Mouse (Mus musculus): Measurements from ENCODE around the gene Snip1. TPM values are rescaled to one million over a fixed set of nuclear protein-coding genes. Genes with fewer than 3 reads are reported as not detected.

The Snip1 gene
- polyA plus RNA-seq, 1 experiment from 2014 or later, result 30.3 TPM

GRCm38 (mm10) chr4:125058033-125058432, 8.4 kb upstream of the Snip1 start:
- Histone ChIP-seq H3K36me3 (ENCODE audit: insufficient read depth, low read length) (peaks cover 24% of the 10 kb centered on the region), H3K4me1 (ENCODE audit: insufficient read depth, low read length) (peaks cover 5% of the 10 kb centered on the region; the same call in 1 of the 2 replicates), H3K4me3 (ENCODE audit: low read length) (no peak overlapping the region), H3K4me2 (replicated peaks; ENCODE audit: low read depth, low read length) (no peak overlapping the region), H3K27me3 (ENCODE audit: insufficient read depth, low read length) (no peaks in the 10 kb centered on the region), H3K27ac (ENCODE audit: low read length) (no peak overlapping the region), H3K9me3 (ENCODE audit: low read length) (no peaks in the 10 kb centered on the region), H3K9ac (replicated peaks; ENCODE audit: low read length) (no peak overlapping the region)
- no peak for ATAC-seq (ENCODE audit: low FRiP score, low TSS enrichment)
- 49% methylated on average over 5 of the region's 5 CpGs for WGBS

DNA sequence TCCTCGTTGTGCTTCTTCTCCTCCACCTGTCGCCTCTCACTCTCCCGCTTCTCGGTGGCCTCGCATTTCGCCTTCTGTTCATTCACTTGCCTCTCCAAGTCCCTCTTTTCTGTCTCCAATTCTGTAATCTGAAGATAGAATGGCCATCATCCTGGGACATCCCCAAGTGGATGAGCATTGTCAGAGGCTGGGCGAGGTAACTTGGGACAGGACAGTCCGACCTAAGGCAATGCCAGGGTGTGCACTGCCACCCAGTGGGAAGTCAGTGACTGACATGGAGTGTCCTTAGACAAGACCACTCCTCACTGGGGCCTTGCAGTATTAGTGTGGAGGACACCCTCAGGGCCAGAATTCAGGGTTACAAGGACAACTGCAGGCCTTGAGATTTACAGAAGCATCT, 7.4 kb upstream of the Snip1 start:
- WGBS, result 2% methylated on average over 8 of the region's 8 CpGs
- no peaks in the 10 kb centered on the region for H3K9me3 ChIP-seq (ENCODE audit: low read length)
- ATAC-seq (ENCODE audit: low FRiP score, low TSS enrichment), result peak; percentile 91

DNA sequence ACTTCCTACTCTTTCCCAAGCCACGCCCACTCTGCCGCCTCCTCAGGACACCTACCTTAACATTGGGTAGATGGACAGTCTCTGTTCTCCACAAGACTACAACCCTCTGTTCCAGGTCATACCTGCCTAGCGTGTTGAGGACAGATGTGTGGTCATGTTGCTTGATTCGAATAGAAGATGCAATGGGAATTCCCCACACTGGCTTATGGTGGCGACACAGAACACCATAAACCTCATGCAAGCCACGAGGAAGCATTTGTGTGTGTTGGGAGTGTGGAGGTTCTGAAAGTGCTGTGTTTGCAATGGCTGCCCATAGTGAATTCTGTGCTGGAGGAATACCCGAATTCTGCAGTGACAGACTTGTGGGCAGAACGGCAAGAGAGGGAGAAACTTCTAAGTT, 2.6 kb upstream of the Snip1 start:
- Histone ChIP-seq H3K27ac (ENCODE audit: low read length) (no peak overlapping the region), H3K4me3 (ENCODE audit: low read length) (no peak overlapping the region), H3K4me1 (ENCODE audit: insufficient read depth, low read length) (peaks cover 24% of the 10 kb centered on the region), H3K36me3 (ENCODE audit: insufficient read depth, low read length) (peaks cover 6% of the 10 kb centered on the region), H3K27me3 (ENCODE audit: insufficient read depth, low read length) (no peaks in the 10 kb centered on the region), H3K9ac (replicated peaks; ENCODE audit: low read length) (no peak overlapping the region), H3K4me2 (replicated peaks; ENCODE audit: low read depth, low read length) (no peak overlapping the region), H3K9me3 (ENCODE audit: low read length) (no peaks in the 10 kb centered on the region)
- 73% methylated on average over 8 of the region's 8 CpGs for WGBS
- no peak for ATAC-seq (ENCODE audit: low FRiP score, low TSS enrichment)

More for the DNA sequence above, 7.4 kb upstream of the Snip1 start:
- peaks cover 14% of the 10 kb centered on the region for H3K36me3 ChIP-seq (ENCODE audit: insufficient read depth, low read length)
- H3K27me3 ChIP-seq (ENCODE audit: insufficient read depth, low read length), result no peaks in the 10 kb centered on the region
- peak overlapping the region; percentile 52 for H3K4me2 ChIP-seq (replicated peaks; ENCODE audit: low read depth, low read length)
- no peak overlapping the region for H3K27ac ChIP-seq (ENCODE audit: low read length)
- peaks cover 5% of the 10 kb centered on the region; the same call in 1 of the 2 replicates for H3K4me1 ChIP-seq (ENCODE audit: insufficient read depth, low read length)
- H3K9ac ChIP-seq (replicated peaks; ENCODE audit: low read length), result peak overlapping the region; percentile 42
- peak overlapping the region; percentile 28; the same call in 1 of the 2 replicates for H3K4me3 ChIP-seq (ENCODE audit: low read length)

DNA sequence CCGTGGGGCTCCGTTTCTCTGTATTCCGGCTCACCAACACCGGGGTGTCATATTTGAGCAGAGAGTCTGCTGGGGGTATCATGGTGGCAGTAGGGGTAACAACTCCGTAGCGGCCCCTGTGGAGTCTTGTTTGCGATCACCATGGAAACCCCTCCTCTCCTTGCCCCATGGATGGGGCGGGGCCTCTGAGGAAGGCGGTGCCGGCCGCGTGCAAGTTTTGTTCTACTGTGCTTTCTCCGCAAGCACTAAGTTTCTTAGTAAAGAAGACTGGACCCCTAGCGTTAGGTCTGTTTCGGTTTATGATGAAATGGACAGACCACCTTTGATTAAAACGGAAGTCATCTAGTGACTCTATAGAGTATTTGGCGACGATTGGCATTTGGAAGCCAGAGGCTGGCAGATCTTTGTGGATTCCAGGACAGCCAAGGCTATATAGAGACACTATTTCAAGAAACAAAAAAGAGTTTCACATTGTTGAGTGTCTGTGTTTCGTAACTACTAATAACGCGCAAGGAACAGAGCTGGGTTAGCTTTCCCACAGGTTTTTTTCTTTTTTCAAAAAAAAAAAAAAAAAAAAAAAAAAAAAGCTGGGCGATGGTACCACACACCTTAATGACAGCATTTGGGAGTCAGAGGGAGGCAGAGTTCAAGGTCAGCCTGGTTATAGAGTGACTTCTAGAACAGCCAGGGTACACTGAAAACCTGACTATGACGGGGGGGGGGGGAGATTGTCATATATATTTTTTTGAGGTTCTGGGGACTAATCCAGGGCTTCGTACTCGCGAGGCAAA, 760 bp upstream of the Snip1 start, which contains the start of gene Dnali1:
Dnali1 (minus strand) TSS at position 187 of the 791 bp plus-strand sequence.
- Histone ChIP-seq H3K9ac (replicated peaks; ENCODE audit: low read length) (peak within 1 kb of the TSS; percentile 93), H3K4me2 (replicated peaks; ENCODE audit: low read depth, low read length) (peak within 1 kb of the TSS; percentile 90), H3K4me1 (ENCODE audit: insufficient read depth, low read length) (peaks cover 22% of the 10 kb centered on the region), H3K27me3 (ENCODE audit: insufficient read depth, low read length) (no peaks in the 10 kb centered on the region), H3K9me3 (ENCODE audit: low read length) (no peaks in the 10 kb centered on the region), H3K4me3 (ENCODE audit: low read length) (peak within 1 kb of the TSS; percentile 78), H3K36me3 (ENCODE audit: insufficient read depth, low read length) (peaks cover 13% of the 10 kb centered on the region), H3K27ac (ENCODE audit: low read length) (peak within 1 kb of the TSS; percentile 51)
- ATAC-seq (ENCODE audit: low FRiP score, low TSS enrichment), result peak; percentile 46
- 2% methylated on average over 26 of the region's 26 CpGs for WGBS

DNA sequence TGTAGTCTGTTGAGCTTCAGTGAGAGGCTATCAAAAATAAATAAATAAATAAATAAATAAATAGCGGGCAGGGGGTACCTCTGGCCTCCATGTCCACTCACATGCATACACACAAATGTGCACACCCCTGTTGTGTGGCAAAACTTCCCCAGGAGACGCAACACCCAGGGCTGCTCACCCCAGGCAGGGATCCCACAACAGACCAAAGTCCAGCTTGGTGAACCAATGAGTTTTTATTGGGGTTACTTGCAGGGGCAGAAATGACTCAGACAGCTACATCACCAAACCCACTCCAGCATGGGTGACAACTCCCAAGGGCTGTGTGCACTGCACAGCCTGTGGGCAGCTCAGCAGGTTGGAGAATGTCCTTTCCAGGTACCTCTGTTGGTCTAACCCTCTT, 11.2 kb downstream of the Snip1 start:
- WGBS, result 89% methylated on average over 2 of the region's 2 CpGs
- Histone ChIP-seq H3K4me1 (ENCODE audit: insufficient read depth, low read length) (no peaks in the 10 kb centered on the region), H3K27me3 (ENCODE audit: insufficient read depth, low read length) (no peaks in the 10 kb centered on the region), H3K9ac (replicated peaks; ENCODE audit: low read length) (no peak overlapping the region), H3K4me2 (replicated peaks; ENCODE audit: low read depth, low read length) (no peak overlapping the region), H3K36me3 (ENCODE audit: insufficient read depth, low read length) (peaks cover 38% of the 10 kb centered on the region), H3K4me3 (ENCODE audit: low read length) (no peak overlapping the region), H3K27ac (ENCODE audit: low read length) (no peak overlapping the region), H3K9me3 (ENCODE audit: low read length) (no peaks in the 10 kb centered on the region)
- no peak for ATAC-seq (ENCODE audit: low FRiP score, low TSS enrichment)

- Histone ChIP-seq H3K9me3 (ENCODE audit: low read length) (no peaks in the 10 kb centered on the region), H3K27ac (ENCODE audit: low read length) (no peak overlapping the region), H3K27me3 (ENCODE audit: insufficient read depth, low read length) (no peaks in the 10 kb centered on the region), H3K4me1 (ENCODE audit: insufficient read depth, low read length) (no peaks in the 10 kb centered on the region), H3K9ac (replicated peaks; ENCODE audit: low read length) (no peak overlapping the region), H3K4me2 (replicated peaks; ENCODE audit: low read depth, low read length) (no peak overlapping the region), H3K36me3 (ENCODE audit: insufficient read depth, low read length) (peaks cover 32% of the 10 kb centered on the region), H3K4me3 (ENCODE audit: low read length) (no peak overlapping the region)
- 96% methylated on average over 2 of the region's 2 CpGs for WGBS
- no peak for ATAC-seq (ENCODE audit: low FRiP score, low TSS enrichment)
Observed at GRCm38 (mm10) chr4:125078698-125079097, 12.2 kb downstream of the Snip1 start.

- Histone ChIP-seq H3K27ac (ENCODE audit: low read length) (peak within 1 kb of the TSS; percentile 99), H3K27me3 (ENCODE audit: insufficient read depth, low read length) (no peaks in the 10 kb centered on the region), H3K36me3 (ENCODE audit: insufficient read depth, low read length) (peaks cover 17% of the 10 kb centered on the region), H3K4me1 (ENCODE audit: insufficient read depth, low read length) (peaks cover 10% of the 10 kb centered on the region), H3K9ac (replicated peaks; ENCODE audit: low read length) (peak within 1 kb of the TSS; percentile 95), H3K9me3 (ENCODE audit: low read length) (no peaks in the 10 kb centered on the region), H3K4me2 (replicated peaks; ENCODE audit: low read depth, low read length) (peak within 1 kb of the TSS; percentile 88), H3K4me3 (ENCODE audit: low read length) (peak within 1 kb of the TSS; percentile 88)
- ATAC-seq (ENCODE audit: low FRiP score, low TSS enrichment), result peak; percentile 91
- WGBS, result 1% methylated on average over 59 of the region's 63 CpGs
Observed at GRCm38 (mm10) chr4:125084403-125085345, 18.2 kb downstream of the Snip1 start, which contains the start of gene Meaf6. Gene Meaf6 (plus strand): TSS chr4:125085134.

- under 1% methylated on average over 30 of the region's 45 CpGs for WGBS
Observed at GRCm38 (mm10) chr4:125085346-125085841, 18.9 kb downstream of the Snip1 start.

DNA sequence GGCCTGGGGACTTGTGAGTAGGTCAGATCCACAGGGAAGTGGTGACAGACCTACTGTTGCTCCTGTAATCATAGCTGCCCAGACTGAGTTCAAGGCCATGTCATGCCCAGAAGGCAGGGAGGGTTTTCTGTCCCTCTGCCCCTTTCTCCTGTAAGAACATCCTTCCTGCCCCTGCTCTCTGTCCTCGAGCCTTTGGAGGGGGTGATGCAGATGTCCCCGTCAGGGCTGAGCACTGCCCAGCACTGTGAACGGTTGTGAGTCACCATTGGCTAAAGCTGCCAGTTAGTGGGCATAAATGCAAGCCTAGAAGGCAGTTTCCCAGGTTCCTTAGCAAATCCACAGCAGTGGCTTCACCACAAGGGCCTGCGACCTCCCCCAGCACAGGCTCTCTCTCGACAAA, 26.6 kb downstream of the Snip1 start:
- no peaks in the 10 kb centered on the region for H3K4me1 ChIP-seq (ENCODE audit: insufficient read depth, low read length)
- ATAC-seq (ENCODE audit: low FRiP score, low TSS enrichment), result no peak
- H3K9me3 ChIP-seq (ENCODE audit: low read length), result peaks cover 4% of the 10 kb centered on the region; the same call in 1 of the 2 replicates
- no peak overlapping the region for H3K27ac ChIP-seq (ENCODE audit: low read length)
- H3K36me3 ChIP-seq (ENCODE audit: insufficient read depth, low read length), result peaks cover 30% of the 10 kb centered on the region
- H3K4me3 ChIP-seq (ENCODE audit: low read length), result no peak overlapping the region
- no peaks in the 10 kb centered on the region for H3K27me3 ChIP-seq (ENCODE audit: insufficient read depth, low read length)
- H3K9ac ChIP-seq (replicated peaks; ENCODE audit: low read length), result no peak overlapping the region
- no peak overlapping the region for H3K4me2 ChIP-seq (replicated peaks; ENCODE audit: low read depth, low read length)
- 85% methylated on average over 5 of the region's 5 CpGs for WGBS

More at GRCm38 (mm10) chr4:125085346-125085841, 18.9 kb downstream of the Snip1 start:
- H3K9me3 ChIP-seq (ENCODE audit: low read length), result no peaks in the 10 kb centered on the region
- H3K27ac ChIP-seq (ENCODE audit: low read length), result peak overlapping the region; percentile 99
- peak overlapping the region; percentile 95 for H3K9ac ChIP-seq (replicated peaks; ENCODE audit: low read length)
- peak; percentile 95 for ATAC-seq (ENCODE audit: low FRiP score, low TSS enrichment)
- H3K4me3 ChIP-seq (ENCODE audit: low read length), result peak overlapping the region; percentile 88
- H3K36me3 ChIP-seq (ENCODE audit: insufficient read depth, low read length), result peaks cover 23% of the 10 kb centered on the region
- H3K4me2 ChIP-seq (replicated peaks; ENCODE audit: low read depth, low read length), result peak overlapping the region; percentile 88
- H3K4me1 ChIP-seq (ENCODE audit: insufficient read depth, low read length), result peaks cover 10% of the 10 kb centered on the region
- H3K27me3 ChIP-seq (ENCODE audit: insufficient read depth, low read length), result no peaks in the 10 kb centered on the region

All from kidney, embryonic 16.5 days (tissue).